Mouse (Mus musculus): ENCODE results near the gene Rab40c. TPM values are rescaled to one million over a fixed set of nuclear protein-coding genes. Genes with fewer than 3 reads are reported as not detected.

Gene Rab40c
- total and polyA plus RNA-seq, 2 experiments: 6.1 to 24.1 TPM

GRCm38 (mm10) chr17:25879750-25880149, 39.8 kb downstream of the Rab40c start:
- Histone ChIP-seq H3K4me3 (ENCODE audit: insufficient read depth, low read depth, low read length) (no peak overlapping the region), H3K4me1 (ENCODE audit: control insufficient read depth, insufficient read depth, low read length) (peaks cover 19% of the 10 kb centered on the region), H3K36me3 (ENCODE audit: control insufficient read depth, insufficient read depth, low read length) (peaks cover 4% of the 10 kb centered on the region; the same call in 1 of the 2 replicates), H3K27ac (replicated peaks; ENCODE audit: insufficient read depth, low read depth, low read length) (no peak overlapping the region), H3K79me2 (ENCODE audit: control insufficient read depth, insufficient read depth, low read length) (peaks cover 9% of the 10 kb centered on the region; the same call in 1 of the 2 replicates), H3K9ac (ENCODE audit: low read depth, low read length) (no peak overlapping the region), H3K27me3 (ENCODE audit: control insufficient read depth, insufficient read depth, low read length) (no peaks in the 10 kb centered on the region)
- 75% methylated on average over 8 of the region's 8 CpGs for WGBS
- no peak for DNase-seq (ENCODE audit: extremely low read depth, low read depth, low spot score)
- no peak for TF ChIP-seq CTCF (IDR thresholded peaks at IDR 0.05; ENCODE audit: low read depth, low read length)
- TF ChIP-seq POLR2A (IDR thresholded peaks at IDR 0.05; ENCODE audit: extremely low read depth, insufficient read depth, low read length): no peak

GRCm38 (mm10) chr17:25879261-25879660, 40.3 kb downstream of the Rab40c start:
- WGBS: 66% methylated on average over 4 of the region's 4 CpGs
- Histone ChIP-seq H3K36me3 (ENCODE audit: control insufficient read depth, insufficient read depth, low read length) (peaks cover 4% of the 10 kb centered on the region; the same call in 1 of the 2 replicates), H3K27me3 (ENCODE audit: control insufficient read depth, insufficient read depth, low read length) (no peaks in the 10 kb centered on the region), H3K4me1 (ENCODE audit: control insufficient read depth, insufficient read depth, low read length) (peaks cover 20% of the 10 kb centered on the region), H3K79me2 (ENCODE audit: control insufficient read depth, insufficient read depth, low read length) (peaks cover 9% of the 10 kb centered on the region; the same call in 1 of the 2 replicates), H3K4me3 (ENCODE audit: insufficient read depth, low read depth, low read length) (no peak overlapping the region), H3K9ac (ENCODE audit: low read depth, low read length) (no peak overlapping the region), H3K27ac (replicated peaks; ENCODE audit: insufficient read depth, low read depth, low read length) (no peak overlapping the region)
- DNase-seq (ENCODE audit: extremely low read depth, low read depth, low spot score): peak; percentile 62
- TF ChIP-seq POLR2A (IDR thresholded peaks at IDR 0.05; ENCODE audit: extremely low read depth, insufficient read depth, low read length) (no peak), CTCF (IDR thresholded peaks at IDR 0.05; ENCODE audit: low read depth, low read length) (peak; percentile 73)

GRCm38 (mm10) chr17:25878611-25879180, 40.8 kb downstream of the Rab40c start:
- TF ChIP-seq POLR2A (IDR thresholded peaks at IDR 0.05; ENCODE audit: extremely low read depth, insufficient read depth, low read length) (no peak), CTCF (IDR thresholded peaks at IDR 0.05; ENCODE audit: low read depth, low read length) (no peak)

GRCm38 (mm10) chr17:25877741-25878610, 41.6 kb downstream of the Rab40c start:
- 90% methylated on average over 32 of the region's 32 CpGs for WGBS
- Histone ChIP-seq H3K36me3 (ENCODE audit: control insufficient read depth, insufficient read depth, low read length) (no peaks in the 10 kb centered on the region), H3K27ac (replicated peaks; ENCODE audit: insufficient read depth, low read depth, low read length) (no peak overlapping the region), H3K4me1 (ENCODE audit: control insufficient read depth, insufficient read depth, low read length) (peaks cover 22% of the 10 kb centered on the region), H3K79me2 (ENCODE audit: control insufficient read depth, insufficient read depth, low read length) (peaks cover 7% of the 10 kb centered on the region; the same call in 1 of the 2 replicates), H3K27me3 (ENCODE audit: control insufficient read depth, insufficient read depth, low read length) (no peaks in the 10 kb centered on the region), H3K9ac (ENCODE audit: low read depth, low read length) (no peak overlapping the region), H3K4me3 (ENCODE audit: insufficient read depth, low read depth, low read length) (no peak overlapping the region)
- no peak for DNase-seq (ENCODE audit: extremely low read depth, low read depth, low spot score)
- no peak for TF ChIP-seq CTCF (IDR thresholded peaks at IDR 0.05; ENCODE audit: low read depth, low read length)
- no peak for TF ChIP-seq POLR2A (IDR thresholded peaks at IDR 0.05; ENCODE audit: extremely low read depth, insufficient read depth, low read length)

More at GRCm38 (mm10) chr17:25878611-25879180, 40.8 kb downstream of the Rab40c start:
- DNase-seq (ENCODE audit: extremely low read depth, low read depth, low spot score): no peak
- WGBS: 92% methylated on average over 19 of the region's 19 CpGs
- no peak overlapping the region for H3K4me3 ChIP-seq (ENCODE audit: insufficient read depth, low read depth, low read length)
- peaks cover 9% of the 10 kb centered on the region; the same call in 1 of the 2 replicates for H3K79me2 ChIP-seq (ENCODE audit: control insufficient read depth, insufficient read depth, low read length)
- no peaks in the 10 kb centered on the region; the same call in 1 of the 2 replicates for H3K36me3 ChIP-seq (ENCODE audit: control insufficient read depth, insufficient read depth, low read length)
- H3K4me1 ChIP-seq (ENCODE audit: control insufficient read depth, insufficient read depth, low read length): peaks cover 22% of the 10 kb centered on the region
- H3K9ac ChIP-seq (ENCODE audit: low read depth, low read length): no peak overlapping the region
- H3K27me3 ChIP-seq (ENCODE audit: control insufficient read depth, insufficient read depth, low read length): no peaks in the 10 kb centered on the region
- no peak overlapping the region for H3K27ac ChIP-seq (replicated peaks; ENCODE audit: insufficient read depth, low read depth, low read length)

GRCm38 (mm10) chr17:25877025-25877424, 42.5 kb downstream of the Rab40c start:
- H3K9ac ChIP-seq (ENCODE audit: low read depth, low read length): no peak overlapping the region
- no peaks in the 10 kb centered on the region for H3K36me3 ChIP-seq (ENCODE audit: control insufficient read depth, insufficient read depth, low read length)
- WGBS: 76% methylated on average over 3 of the region's 3 CpGs
- H3K4me1 ChIP-seq (ENCODE audit: control insufficient read depth, insufficient read depth, low read length): peaks cover 22% of the 10 kb centered on the region
- no peak overlapping the region for H3K4me3 ChIP-seq (ENCODE audit: insufficient read depth, low read depth, low read length)
- peaks cover 7% of the 10 kb centered on the region; the same call in 1 of the 2 replicates for H3K79me2 ChIP-seq (ENCODE audit: control insufficient read depth, insufficient read depth, low read length)
- peak overlapping the region; percentile 33 for H3K27ac ChIP-seq (replicated peaks; ENCODE audit: insufficient read depth, low read depth, low read length)
- H3K27me3 ChIP-seq (ENCODE audit: control insufficient read depth, insufficient read depth, low read length): no peaks in the 10 kb centered on the region
- TF ChIP-seq POLR2A (IDR thresholded peaks at IDR 0.05; ENCODE audit: extremely low read depth, insufficient read depth, low read length) (no peak), CTCF (IDR thresholded peaks at IDR 0.05; ENCODE audit: low read depth, low read length) (no peak)
- DNase-seq (ENCODE audit: extremely low read depth, low read depth, low spot score): no peak

Data from liver, adult 2 months (tissue).